Mouse (Mus musculus) ES-E14 (cell line): ENCODE data around the gene Ncapd3. TPM values are rescaled to one million over a fixed set of nuclear protein-coding genes. Genes with fewer than 3 reads are reported as not detected.

ENCODE experiments used
- DNase-seq: peaks from one replicate; pipeline ENCODE4 v3.0.0-alpha.2; 2013; ENCODE audit warnings: low read depth, low spot score
- H3K27ac ChIP-seq: 2 replicates; pipeline ENCODE4 v1.5.1; 2012; ENCODE audit warnings: low read depth, mild to moderate bottlenecking, low read length, moderate library complexity, mixed read lengths; ENCODE audit not compliant: poor library complexity, insufficient read depth, severe bottlenecking
- H3K36me3 ChIP-seq: 2 replicates; pipeline ENCODE4 v1.6.1; 2012; ENCODE audit warnings: mild to moderate bottlenecking, low read length, moderate library complexity, mixed read lengths; ENCODE audit not compliant: control insufficient read depth, poor library complexity, insufficient read depth, severe bottlenecking
- H3K4me1 ChIP-seq, 2 experiments: fragments of 150-350 bp in 1 of 2; sonication (generic) in 1 of 2; 2 replicates each; pipeline ENCODE4 v1.6.1; 2012; ENCODE audit warnings: low read length in 2 of 2, mild to moderate bottlenecking in 1 of 2, mixed read lengths in 1 of 2; ENCODE audit not compliant: control insufficient read depth in 2 of 2, insufficient read depth in 2 of 2, poor library complexity in 1 of 2
- H3K4me3 ChIP-seq, 2 experiments: fragments of 150-350 bp in 1 of 2; sonication (generic) in 1 of 2; 2 replicates each; pipeline ENCODE4 v1.5.1; 2012; ENCODE audit warnings: low read length in 2 of 2, low read depth in 1 of 2, mild to moderate bottlenecking in 1 of 2, mixed read lengths in 1 of 2; ENCODE audit not compliant: insufficient read depth in 1 of 2, poor library complexity in 1 of 2, severe bottlenecking in 1 of 2
- H3K9ac ChIP-seq: 2 replicates; pipeline ENCODE4 v1.6.1; 2012; ENCODE audit warnings: low read depth, mild to moderate bottlenecking, low read length, mixed read lengths; ENCODE audit not compliant: poor library complexity, insufficient read depth, severe bottlenecking
- H3K9me3 ChIP-seq: fragments of 150-350 bp; sonication (generic); 2 replicates; pipeline ENCODE4 v1.6.1; 2012; ENCODE audit warnings: low read depth, mild to moderate bottlenecking, low read length; ENCODE audit not compliant: control insufficient read depth, insufficient read depth
- CHD2 ChIP-seq: IDR thresholded peaks from 2 replicates; pipeline ENCODE4 v1.6.1; 2014; ENCODE audit warnings: mild to moderate bottlenecking, low read depth, low read length, inconsistent platforms
- HCFC1 ChIP-seq: IDR thresholded peaks from 2 replicates; pipeline ENCODE4 v1.6.1; 2012; ENCODE audit warnings: low read length, inconsistent platforms, borderline replicate concordance; ENCODE audit not compliant: insufficient read depth
- MAFK ChIP-seq: IDR thresholded peaks from 2 replicates; pipeline ENCODE4 v1.6.1; 2014; ENCODE audit warnings: mild to moderate bottlenecking, low read depth, low read length, inconsistent platforms; ENCODE audit not compliant: insufficient read depth
- ZC3H11A ChIP-seq: IDR thresholded peaks from 2 replicates; pipeline ENCODE4 v1.6.1; 2012; ENCODE audit warnings: low read depth, mild to moderate bottlenecking, inconsistent platforms, low read length, borderline replicate concordance
- ZNF384 ChIP-seq: IDR thresholded peaks from 2 replicates; pipeline ENCODE4 v1.6.1; 2012; ENCODE audit warnings: low read depth, low read length, inconsistent platforms
- in situ Hi-C, 2 experiments: fragments of 600-800 bp; cut with MboI; formaldehyde crosslinking; loops; one replicate each; pipeline ENCODE4 v1.15.1; 2025; ENCODE audit warnings: low sequenced_read_pairs in 2 of 2, inconsistent platforms in 1 of 2; ENCODE audit not compliant: unreplicated experiment in 2 of 2
- total RNA-seq: library from RNA; depleted of rRNA; stranded (reverse); fragments of 300-350 nt; gene quantifications from 2 replicates; pipeline ENCODE4 v1.2.3, GENCODE M21; 2012

Gene Ncapd3
- total RNA-seq, 1 experiment: 41.5 TPM

DNA sequence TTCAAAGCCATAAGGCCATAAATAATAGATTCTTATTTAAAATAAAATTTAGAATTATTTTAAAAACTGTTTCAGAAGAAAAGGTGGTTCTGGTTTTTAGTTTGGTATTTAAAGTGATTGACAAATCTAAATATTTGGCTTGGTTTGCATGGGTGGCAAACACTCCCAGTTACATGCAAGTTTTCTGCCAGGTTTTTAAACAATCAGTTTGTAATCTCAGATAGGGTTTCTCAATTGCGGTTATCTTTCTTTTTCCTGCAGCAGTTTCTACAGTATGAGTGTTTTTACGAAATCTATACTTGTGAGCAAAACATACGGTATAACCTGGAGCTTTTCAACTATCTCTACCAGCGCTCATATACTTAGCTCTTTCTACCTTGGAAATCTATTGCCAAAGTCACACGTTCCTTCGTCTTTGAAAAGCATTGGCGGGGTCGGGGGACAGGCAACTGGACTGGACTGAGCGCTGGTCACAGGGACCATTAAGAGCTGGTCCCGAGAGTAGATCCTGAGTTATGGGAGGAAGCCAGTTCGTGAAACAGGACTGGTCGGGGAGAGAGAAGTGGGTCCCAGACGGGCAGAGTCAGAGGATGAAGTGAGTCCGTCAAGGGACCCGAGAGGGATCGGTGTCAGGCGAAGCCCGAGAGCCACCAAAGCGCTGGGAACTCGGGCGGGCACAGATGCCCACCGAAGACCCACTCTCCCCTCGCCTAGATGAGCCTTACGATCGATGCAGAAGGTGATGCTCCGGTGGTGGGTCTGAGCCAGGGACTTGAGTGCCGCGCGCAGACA lies 31.1 kb upstream of the Ncapd3 start:
- Histone ChIP-seq H3K4me3 (peak overlapping the region; percentile 84 to 86), H3K9me3 (no peaks in the 10 kb centered on the region), H3K36me3 (peaks cover 5% of the 10 kb centered on the region), H3K9ac (peak overlapping the region; percentile 96), H3K4me1 (peaks cover 4 to 7% of the 10 kb centered on the region in 2 experiments; a peak in 3 of 4 replicates), H3K27ac (no peak overlapping the region)
- TF ChIP-seq MAFK (no peak), ZC3H11A (no peak), HCFC1 (no peak), CHD2 (no peak), ZNF384 (no peak)
- in situ Hi-C loops: no loop called here
- DNase-seq: no peak

DNA sequence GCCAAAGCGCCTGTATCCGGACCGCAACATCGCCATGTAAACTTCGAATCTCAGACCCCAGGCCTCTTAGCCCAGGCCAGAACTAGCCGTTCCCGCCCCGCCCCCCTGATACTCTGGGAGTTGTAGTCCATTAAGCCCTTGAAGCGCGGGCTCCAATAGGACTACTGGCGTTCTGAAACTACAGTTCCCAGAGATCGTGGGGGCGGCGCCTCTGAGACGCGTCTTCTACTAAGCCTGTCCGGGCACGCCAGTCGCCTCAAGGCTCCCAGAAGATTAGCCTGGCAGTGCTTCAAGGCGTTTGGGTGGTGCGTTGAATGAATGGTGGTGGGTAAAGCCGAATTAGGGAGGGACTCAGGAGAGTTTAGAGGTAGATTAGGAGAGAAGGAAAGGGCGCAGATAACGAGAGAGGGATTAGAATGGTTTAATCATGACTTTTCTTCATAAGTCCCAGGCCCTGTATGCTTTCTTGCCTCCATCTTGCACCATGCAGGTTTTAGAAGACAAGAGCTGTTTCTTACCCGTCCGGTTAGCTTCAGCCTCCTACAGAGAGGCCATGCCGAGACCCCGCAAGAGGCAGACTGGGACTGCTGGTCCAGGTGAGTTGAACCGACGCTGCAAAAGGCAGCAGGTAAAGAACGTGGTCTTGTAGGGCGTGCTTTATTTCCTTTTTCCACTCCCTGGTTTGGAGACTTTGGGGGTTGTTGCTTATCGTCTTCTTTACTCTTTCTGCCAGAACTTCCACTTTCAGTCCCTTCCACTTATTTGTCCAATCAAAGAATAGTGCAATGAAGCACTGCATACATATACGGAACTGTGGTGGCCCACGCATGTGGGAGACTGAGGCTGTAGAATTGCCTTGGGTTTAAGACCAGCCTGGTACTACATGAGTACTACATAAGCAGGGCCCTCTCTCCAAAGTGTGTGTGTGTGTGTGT lies 30.2 kb upstream of the Ncapd3 start, which contains the start of the genes Acad8 and Thyn1:
Gene Acad8 (minus strand): TSS at position 106 of the 935 bp plus-strand sequence.
Gene Thyn1 (plus strand): TSS at position 250 of the 935 bp plus-strand sequence.
- Histone ChIP-seq H3K36me3 (peaks cover 8% of the 10 kb centered on the region), H3K9me3 (no peaks in the 10 kb centered on the region), H3K9ac (peak within 1 kb of the TSS; percentile 96), H3K4me3 (peak within 1 kb of the TSS; percentile 84 to 86), H3K4me1 (peaks cover 4 to 5% of the 10 kb centered on the region in 2 experiments; a peak in 3 of 4 replicates), H3K27ac (no peak within 1 kb of the TSS)
- peak; percentile 97 for DNase-seq
- in situ Hi-C loops: no loop called here
- TF ChIP-seq ZNF384 (no peak), HCFC1 (peak; percentile 96)

- in situ Hi-C loops: no loop called here
- Histone ChIP-seq H3K36me3 (peaks cover 36% of the 10 kb centered on the region), H3K4me3 (no peak overlapping the region), H3K9me3 (no peaks in the 10 kb centered on the region), H3K9ac (no peak overlapping the region), H3K27ac (no peak overlapping the region), H3K4me1 (no peaks in the 10 kb centered on the region)
- no peak for TF ChIP-seq ZC3H11A
- no peak for DNase-seq
Measured at GRCm38 (mm10) chr9:27005231-27005630, 24.7 kb upstream of the Ncapd3 start.

GRCm38 (mm10) chr9:27005933-27006332 lies 24.0 kb upstream of the Ncapd3 start:
- Histone ChIP-seq H3K9me3 (no peaks in the 10 kb centered on the region), H3K4me1 (no peaks in the 10 kb centered on the region), H3K4me3 (no peak overlapping the region), H3K27ac (no peak overlapping the region), H3K9ac (no peak overlapping the region), H3K36me3 (peaks cover 38% of the 10 kb centered on the region)
- no peak for DNase-seq
- in situ Hi-C loops: no loop called here
- TF ChIP-seq ZNF384 (no peak), CHD2 (no peak), MAFK (no peak), ZC3H11A (no peak), HCFC1 (no peak)
